Mouse (Mus musculus): ENCODE measurements around the gene Sectm1b. TPM values are rescaled to one million over a fixed set of nuclear protein-coding genes. Genes with fewer than 3 reads are reported as not detected.
"Not testable (repeated sequence)": the region's sequence is repeated elsewhere in the genome, so short reads cannot be mapped to it uniquely, and the experiment has no call there.

Sectm1b gene
- total RNA-seq, 4 experiments from 2014 or later, result not detected

DNA sequence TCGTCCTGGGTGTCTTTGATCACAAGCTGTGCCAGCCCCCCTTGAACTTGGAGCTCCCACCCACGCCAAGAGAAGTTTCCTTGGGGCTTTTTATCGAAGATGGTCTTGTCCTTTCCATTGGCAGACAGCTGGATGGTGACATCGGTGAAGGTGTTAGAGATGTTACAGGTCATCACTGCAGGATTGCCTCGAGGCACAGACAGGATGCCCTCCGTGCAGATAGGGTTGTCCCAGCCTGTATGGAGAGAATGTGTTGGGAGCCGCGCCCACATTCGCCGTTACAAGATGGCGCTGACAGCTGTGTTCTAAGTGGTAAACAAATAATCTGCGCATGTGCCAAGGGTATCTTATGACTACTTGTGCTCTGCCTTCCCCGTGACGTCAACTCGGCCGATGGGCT lies 6.3 kb upstream of the Sectm1b start:
- DNase-seq (ENCODE audit: low spot score in 2 of 2), result not testable (repeated sequence)

DNA sequence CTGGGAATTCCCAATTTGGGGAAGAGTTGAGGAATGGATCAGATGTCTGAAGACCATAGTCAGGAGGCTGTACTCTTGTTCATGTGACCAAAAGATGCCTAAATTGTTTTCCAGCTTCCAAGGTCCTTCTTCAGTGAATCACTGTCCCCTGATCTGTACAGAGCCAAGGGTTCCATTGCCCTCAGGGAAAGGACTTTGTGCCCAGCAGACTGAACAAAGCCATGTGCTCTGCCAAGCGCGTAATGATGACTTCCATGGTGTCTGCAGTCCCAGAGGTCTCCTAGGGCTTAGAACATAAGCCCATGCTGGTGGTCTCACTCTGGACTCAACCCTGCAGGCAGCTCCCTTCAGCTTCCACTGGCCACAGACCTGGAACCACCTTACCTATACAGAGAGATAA lies 4.5 kb upstream of the Sectm1b start:
- DNase-seq (ENCODE audit: low spot score in 2 of 2), result no peak

DNA sequence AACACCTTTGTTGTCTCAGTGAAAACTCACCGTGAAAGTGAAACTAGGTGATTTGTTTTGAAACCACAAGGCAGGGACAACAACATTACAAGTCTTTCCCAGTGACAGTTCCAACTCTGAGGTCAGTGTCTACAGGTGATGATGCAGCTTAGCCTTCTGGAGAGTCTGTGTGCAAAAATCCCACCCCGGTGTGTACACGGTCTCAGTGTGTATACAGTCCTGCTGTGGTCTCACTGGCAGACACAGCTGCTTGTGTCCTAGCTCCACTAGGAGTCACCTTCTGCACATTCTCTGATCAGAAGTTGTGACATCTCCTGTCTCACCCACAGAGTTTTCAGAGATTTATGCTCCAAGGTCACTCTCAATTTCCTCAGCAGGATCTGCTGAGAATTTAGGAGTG lies 828 bp upstream of the Sectm1b start:
- DNase-seq (ENCODE audit: low spot score in 2 of 2), result no peak

DNA sequence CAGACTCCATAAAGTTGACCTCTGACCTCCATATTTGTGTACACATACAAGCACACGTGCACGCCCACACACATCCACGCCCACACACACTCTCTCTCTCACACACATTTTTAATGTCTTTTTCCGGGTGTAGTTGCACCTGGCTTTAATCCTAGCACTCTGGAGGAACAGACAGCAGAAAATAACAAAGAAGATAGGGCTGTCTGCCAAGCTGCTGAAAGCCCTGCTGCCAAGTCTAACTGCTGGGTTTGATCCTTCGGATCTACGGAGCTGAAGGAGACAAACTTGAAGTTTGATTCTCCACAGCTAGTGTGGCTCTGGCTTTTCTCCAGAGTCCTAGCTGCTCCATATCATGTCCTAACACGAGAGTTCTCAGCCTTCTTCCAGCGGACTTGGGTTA lies 1.8 kb downstream of the Sectm1b start:
- DNase-seq (ENCODE audit: low spot score in 2 of 2), result no peak

DNA sequence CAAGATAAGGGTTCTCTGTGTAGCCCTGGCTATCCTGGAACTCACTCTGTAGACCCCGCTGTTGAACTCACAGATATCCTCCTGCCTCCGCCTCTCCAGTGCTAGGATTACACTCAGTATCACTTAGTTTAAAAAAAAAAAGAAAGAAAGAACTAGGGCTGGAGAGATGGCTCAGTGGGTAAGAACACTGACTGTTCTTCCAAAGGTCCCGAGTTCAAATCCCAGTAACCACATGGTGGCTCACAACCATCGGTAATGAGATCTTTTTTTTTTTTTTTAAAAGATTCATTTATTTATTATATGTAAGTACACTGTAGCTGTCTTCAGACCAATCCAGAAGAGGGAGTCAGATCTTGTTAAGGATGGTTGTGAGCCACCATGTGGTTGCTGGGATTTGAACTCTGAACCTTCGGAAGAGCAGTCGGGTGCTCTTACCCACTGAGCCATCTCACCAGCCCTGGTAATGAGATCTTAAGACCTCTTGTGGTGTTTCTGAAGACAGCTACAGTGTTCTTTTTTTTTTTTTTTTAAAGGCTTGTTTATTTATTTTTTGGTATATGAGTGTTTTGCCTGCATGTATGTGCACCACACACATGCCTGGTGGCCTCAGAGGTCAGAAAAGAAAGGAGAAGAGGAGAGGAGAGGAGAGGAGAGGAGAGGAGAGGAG lies 2.8 kb downstream of the Sectm1b start:
- DNase-seq (ENCODE audit: low spot score in 2 of 2), result not testable (repeated sequence)

DNA sequence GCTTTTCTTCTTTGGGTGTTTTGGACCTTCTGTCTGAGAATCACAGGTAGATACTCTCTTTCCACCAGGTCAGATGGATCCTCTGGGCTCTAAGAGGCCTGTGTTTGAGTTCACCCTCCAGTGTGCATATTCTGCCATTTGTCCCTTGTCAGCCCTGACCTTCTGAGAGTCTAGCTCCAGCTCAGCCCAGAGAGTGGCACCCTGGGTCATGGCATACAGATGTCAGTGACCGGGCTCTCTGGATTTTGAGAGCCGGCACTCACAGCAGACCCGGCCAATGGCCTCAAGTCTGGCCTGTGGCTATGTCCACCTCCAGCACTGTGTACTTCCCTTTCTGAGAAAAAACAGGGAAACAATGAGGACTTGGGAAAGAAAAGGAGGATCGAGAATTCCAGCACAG lies 3.9 kb downstream of the Sectm1b start:
- DNase-seq (ENCODE audit: low spot score in 2 of 2), result no peak

DNA sequence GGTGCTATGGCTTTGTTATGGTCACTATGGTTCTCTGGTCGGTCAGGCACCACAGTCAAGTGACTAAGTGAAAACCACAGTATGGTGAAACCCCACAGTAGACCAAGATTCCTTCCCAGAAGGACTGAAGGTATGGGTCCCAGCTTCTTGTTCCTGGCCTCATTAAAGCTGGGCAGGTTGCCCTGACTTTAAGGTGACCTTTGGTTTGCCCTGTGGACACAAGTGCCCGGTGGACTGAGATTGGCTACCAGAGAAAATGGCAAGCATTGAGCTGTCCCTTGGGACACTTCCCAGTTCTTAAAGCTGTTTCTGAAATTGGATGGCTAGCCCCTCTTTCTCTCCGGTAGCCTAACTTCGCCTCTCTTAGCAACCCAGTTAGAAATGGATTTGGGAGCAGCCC lies 4.4 kb downstream of the Sectm1b start:
- DNase-seq (ENCODE audit: low spot score in 2 of 2), result no peak

DNA sequence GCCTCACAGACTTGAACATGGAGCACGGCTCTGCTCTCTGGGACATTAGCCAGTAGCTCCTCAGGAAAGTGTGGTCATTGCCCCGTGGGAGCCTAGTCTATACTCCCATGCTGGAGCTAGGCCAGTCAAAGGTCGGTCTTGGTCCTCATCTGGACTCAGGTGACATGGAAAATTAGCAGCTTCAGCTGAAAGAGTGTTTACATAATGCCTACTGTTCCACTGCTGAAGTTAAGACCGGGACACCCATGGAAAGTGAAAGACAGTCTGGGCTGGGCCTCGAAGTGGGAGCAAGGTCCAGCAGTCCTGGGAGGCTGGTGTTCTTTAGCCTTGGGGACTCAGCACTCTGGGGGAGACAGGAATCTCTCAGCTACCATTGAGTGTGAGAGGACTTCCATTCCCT lies 5.2 kb downstream of the Sectm1b start:
- no peak for DNase-seq (ENCODE audit: low spot score in 2 of 2)

DNA sequence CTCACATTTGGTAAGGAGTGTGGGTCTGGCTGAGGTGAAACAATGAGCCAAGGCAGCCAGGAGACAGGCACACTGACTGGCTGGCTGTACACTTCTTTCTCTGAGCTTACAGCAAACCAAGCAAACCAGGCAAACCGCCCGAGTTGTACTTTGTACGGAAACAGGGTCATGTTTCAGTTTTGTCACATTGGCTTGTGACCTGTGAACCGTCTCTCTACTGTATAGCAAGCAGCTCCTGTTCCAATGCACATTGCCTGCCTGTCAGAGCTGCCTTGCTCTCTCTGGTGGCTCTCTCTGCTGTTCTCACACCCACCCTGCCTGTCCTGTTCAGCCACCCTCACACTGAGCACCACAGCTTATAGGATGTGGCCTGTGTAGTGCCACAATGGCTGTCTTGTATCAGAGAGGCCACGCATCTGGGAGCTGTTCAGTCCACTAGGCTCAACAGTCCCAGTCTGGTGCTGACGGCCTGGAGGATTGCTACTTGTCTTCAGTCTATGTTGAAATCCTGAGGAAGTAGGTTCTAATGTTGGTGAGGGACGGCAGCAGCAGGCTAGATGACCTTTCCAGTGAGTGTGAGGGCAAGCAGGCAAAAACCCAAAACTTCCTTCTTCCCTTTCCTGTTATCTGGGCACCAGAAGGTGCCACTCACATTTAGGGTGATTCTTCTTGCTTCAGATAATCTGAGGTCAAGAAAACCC lies 6.7 kb downstream of the Sectm1b start:
- DNase-seq (ENCODE audit: low spot score in 2 of 2), result no peak

DNA sequence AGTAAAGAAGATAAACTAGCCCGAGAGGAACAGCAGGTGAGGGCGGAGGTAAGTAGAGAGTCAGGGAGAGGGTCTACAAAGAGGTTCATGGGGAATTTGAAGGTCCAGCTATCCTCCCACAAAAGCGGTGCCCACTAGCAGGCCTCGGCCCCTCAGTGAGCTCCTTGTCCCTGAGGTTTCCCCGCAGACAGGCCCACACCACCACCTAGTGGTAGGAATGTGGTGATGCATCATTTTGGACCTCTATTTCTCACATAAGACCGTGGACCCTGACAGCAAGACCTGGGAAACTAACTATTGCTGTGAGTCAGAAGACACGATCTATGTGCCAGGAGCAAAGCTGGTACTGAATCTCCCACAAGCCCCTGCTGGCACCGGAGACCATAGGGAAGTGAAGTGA lies 9.8 kb downstream of the Sectm1b start:
- peak; percentile 52 to 76 for DNase-seq (ENCODE audit: low spot score in 2 of 2)

DNA sequence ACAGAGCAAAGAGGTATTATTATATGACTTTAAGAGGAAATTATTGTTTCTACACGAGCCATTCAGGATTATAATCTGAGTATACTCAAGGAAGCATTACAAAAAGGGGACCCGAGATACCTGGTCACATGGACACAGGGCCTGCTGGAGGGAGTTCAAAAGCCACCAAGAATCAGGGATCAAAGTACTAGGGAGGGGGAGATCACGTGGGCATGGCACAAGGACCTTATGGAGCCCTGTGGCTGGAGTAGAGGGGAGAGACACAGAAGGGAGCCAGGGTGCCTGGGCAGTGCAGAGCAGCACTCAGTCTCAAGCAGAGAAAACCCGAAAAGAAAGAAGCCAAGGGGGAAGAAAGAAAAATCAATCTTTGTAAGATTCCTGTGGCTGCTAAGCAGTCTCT lies 11.0 kb downstream of the Sectm1b start:
- DNase-seq (ENCODE audit: low spot score in 2 of 2), result no peak

DNA sequence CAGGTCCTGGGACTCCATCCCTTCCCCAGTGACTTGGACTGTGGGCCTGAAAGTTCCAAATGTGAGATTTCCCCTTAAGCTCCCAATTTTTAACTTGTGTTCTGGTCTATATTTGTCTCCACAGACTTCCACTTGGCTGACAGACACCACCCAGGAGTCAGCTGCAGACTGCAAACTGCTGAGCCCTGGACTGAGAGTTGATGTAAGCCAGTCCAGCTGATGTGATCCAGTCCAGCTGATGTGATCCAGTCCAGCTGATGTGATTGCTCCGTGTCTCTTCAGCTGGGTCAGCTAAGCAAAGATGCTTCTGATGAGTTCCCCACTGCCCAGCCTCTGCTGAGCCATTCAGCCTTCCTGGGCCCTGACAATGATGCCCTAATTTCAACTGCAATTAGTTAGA lies 11.6 kb downstream of the Sectm1b start:
- DNase-seq (ENCODE audit: low spot score in 2 of 2), result no peak

DNA sequence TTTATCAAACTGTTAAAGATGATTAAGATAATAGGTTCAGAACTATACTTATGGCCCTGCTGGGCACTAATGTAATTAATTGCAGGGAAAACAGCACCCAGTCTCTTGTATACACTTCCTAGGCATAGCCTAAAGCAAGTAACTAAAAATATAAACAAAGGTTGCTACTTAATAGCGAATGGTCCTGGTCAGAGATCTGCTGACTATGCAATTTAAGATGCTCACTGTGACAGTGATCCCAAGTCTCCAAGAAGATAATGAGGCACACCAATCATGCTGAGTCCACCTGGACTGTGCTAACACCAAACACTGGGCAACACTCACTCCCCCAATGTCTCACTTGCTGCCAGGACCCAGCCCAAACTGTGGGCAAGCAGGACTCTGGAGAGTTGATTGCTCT lies 13.5 kb downstream of the Sectm1b start:
- DNase-seq (ENCODE audit: low spot score in 2 of 2), result no peak

DNA sequence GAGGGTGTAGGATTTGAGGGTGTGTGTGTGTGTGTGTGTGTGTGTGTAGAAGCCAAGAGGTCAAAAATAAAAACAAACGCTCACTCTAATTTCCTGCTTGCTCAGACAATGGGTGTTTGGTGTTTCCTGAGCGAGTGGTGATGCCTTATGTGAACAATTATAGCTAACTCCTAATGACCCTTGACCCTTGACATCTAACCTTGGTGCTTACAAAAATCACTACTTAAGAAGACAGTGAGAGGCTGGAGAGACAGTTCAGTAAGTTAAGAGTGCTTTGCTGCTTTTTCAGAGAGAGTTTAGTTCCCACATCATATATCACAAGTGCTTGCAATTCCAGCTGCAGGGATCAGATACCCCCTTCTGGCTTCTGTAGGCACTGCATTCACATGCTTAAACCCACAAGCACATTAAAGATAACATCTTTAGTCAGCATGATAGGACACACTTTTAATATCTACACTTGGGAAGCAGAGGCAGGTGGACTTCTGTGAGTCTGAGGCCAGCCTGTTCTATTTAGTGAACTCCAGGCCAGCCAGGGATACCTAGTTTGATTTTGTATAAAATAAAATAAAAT lies 15.5 kb downstream of the Sectm1b start:
- DNase-seq (ENCODE audit: low spot score in 2 of 2), result no peak

DNA sequence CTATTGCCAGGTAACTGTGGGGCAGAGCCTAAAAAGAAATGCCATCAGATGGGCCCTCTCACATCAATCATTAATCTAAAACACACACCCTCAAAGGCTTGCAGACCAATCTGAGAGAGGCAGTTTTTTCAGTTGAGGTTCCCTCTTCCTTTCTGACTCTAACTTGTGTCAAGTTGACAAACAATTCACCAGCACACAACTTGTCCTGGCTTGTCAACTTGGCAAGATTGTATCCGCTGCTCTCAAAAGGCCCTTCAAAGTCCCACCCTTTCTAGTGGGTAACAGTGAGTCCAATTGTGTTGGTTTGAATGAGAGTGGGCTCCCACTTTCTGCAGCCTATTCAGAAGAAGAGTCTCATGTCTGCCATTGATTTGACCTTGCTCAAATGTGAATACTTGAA lies 18.1 kb downstream of the Sectm1b start:
- DNase-seq (ENCODE audit: low spot score in 2 of 2), result no peak

DNA sequence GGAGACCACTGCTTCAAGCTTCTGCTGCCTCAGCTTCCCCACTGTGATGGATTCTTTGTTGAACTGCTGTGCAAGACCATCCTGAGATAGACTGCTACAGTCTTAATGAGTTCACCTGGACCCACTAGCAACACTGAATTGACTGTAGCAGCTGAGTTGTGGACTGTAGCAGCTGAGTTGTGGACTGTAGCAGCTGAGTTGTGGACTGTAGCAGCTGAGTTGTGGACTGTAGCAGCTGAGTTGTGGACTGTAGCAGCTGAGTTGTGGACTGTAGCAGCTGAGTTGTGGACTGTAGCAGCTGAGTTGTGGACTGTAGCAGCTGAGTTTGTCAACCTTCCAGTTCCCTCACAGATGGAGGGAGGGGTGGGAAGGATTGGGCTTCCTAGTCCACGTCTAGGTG lies 20.3 kb downstream of the Sectm1b start:
- DNase-seq (ENCODE audit: low spot score in 2 of 2), result not testable (repeated sequence)

DNA sequence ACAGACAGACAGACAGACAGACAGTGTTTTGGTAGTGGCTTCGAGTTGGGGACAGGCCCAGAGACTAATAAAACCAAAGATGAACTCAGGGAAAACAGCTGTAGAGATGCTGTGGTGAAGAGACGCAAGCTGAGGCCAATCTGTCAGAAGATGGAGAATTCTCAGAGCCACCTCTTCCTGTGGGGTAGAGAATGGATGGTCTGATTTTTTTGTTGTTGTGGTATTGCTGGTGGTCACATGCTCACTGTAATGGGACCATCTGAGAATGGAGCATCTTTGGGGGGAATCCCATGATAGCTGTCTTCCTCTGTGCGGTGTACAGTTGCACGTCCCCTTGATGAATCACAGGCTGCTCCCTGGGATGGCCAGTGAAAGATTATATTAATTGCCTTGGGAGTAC lies 20.9 kb downstream of the Sectm1b start:
- no peak for DNase-seq (ENCODE audit: low spot score in 2 of 2)

DNA sequence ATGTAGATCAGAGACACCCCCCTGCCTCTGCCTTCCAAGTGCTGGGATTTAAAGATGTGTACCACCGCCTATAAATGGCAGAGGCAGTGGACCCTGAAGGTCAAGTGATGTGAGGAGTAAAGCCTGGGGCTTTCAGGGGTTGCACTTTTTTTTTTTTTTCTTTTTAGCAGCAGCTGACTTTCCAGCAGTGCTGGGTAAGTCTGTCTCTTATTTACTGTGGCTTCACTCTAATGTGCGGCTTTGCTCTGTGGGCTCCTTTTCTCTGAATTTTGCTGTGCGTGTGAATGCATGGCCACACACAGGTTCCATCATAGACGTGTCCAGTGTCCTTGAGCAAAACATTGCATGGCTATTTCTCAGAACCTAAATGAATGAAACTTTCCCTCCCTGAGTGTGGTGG lies 21.7 kb downstream of the Sectm1b start:
- DNase-seq (ENCODE audit: low spot score in 2 of 2), result no peak

DNA sequence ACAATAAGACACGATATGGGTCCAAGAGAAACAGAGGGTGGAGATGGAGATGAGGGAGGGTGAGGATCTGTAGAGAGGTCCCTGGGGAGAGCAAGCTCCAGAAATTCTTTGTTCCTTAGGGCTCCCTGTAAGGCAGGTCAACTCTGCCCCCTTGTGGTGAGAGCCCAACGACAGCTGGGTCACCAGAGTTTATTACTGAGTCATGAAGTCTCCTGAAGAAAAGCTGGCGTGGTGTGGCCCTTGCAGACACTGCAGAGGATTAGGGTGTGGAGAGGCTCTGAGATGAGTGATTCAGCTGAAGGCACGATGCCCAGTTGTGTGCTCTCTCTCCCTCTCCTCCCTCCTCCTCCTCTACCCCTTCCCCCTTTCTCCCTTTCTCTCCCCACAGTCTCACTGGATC lies 22.2 kb downstream of the Sectm1b start:
- DNase-seq (ENCODE audit: low spot score in 2 of 2), result peak; percentile 52 to 80

DNA sequence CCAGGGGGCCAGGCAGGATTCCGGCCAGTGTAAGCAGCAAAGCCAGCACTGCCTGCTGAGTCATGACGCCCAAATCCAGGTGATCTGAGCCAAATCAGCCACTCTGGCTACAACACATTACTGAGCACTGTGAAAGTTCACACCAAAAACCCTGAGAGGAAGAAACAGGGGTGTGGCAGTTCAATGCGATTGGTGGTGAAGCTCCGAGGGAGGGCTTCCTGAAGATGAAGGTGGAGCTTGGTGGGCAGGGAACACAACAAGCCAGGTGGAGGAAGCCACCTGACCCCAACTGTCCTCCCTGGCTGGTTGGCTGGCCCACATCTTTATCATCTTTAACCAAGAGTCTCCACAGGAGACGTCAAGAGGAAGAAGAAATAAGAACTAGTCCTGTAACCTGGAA lies 24.1 kb downstream of the Sectm1b start, which contains the start of gene Cd7:
TSS of gene Cd7 (minus strand) at position 117 of the 400 bp plus-strand sequence.
- DNase-seq (ENCODE audit: low spot score in 2 of 2), result no peak

DNA sequence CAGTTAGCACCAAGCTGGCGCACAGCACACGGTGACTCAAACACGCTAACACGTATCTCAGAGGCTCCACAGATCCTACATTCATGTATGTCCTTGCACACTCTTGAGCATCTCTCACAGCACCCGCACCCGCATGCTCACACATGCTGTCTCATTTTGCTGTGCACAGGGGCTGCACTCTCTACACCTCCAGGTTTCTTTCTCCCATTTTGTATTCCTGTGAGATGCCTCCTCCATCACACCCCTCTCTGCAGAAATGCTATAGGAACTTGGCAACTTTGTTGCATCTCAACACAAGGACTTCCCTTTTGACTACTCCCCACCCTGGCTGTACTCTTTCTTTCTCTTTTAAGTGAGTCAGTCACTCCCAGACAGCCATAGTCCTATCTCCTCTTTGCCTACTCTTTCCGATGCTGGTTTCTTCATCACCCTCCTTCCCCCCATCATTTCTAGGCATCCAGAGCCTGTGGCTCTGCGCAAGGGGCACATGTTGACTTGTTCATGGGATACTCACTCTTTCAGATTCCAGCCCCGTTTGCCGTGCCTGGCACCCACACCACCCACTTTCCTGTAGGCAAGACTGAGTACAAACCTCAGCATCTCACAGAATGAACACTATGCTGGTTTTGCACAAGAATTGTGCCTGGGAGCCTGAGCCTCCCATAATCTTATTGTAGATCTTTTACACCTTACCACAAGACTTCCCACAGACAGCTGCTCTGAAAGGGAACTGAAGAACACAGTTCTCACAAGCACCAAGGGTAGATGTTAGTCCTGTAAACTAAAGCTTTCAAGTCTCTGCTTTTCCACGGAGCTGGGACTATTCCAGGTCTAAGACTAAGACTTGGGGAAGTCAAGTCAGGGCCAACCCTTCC lies 24.8 kb downstream of the Sectm1b start:
- no peak for DNase-seq (ENCODE audit: low spot score in 2 of 2)

DNA sequence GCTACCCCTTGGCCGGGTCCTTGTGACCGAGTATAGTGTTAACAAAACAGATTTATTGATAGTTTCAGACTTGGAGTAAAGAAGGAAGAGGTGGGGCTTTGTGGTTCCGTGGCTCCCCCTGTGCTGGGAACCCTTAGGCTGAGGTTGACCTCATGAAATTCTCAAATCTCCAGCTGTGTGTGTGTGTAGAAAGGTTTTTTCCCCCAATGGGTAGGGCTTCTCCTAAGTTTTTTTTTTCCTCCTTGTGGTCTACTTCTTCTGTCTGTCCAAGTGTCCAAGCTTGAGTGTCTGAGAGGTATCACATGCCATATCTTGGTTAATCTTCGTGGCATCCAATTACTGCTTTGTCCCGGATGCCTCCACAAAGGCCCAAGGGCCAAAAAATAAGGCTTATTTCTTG lies 30.3 kb downstream of the Sectm1b start:
- DNase-seq (ENCODE audit: low spot score in 2 of 2), result no peak

Measured in layer of hippocampus, adult 8-10 months (tissue).